Mouse (Mus musculus): Measurements from ENCODE around the gene Golga5. TPM values are rescaled to one million over a fixed set of nuclear protein-coding genes. Genes with fewer than 3 reads are reported as not detected.

Golga5 gene
- polyA plus RNA-seq, 1 experiment: 21.8 TPM

DNA sequence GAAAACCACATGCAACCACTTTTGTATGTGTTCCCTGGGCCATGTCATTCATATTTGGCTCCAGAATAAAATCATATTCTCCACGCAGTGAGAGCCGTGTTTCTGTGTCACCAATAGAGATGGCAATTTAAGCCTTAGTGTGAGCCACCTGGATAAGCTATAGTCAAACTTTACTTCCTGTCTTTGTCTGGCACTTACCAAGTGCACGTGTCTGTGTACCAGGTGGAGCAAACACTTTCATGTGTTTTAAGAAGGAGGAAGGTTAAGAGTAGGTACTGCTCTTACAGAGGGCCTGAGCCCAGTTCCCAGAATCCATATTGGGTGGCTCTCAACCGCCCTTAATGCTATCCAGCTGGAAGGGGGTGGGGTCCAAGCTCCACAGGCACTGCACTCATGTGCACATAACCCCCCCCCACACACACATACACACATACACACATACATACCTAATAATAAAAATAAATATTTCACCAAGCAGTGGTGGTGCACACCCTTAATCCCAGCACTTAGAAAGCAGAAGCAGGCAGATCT is 43.8 kb upstream of the Golga5 start:
- WGBS: 75% methylated on average over 4 of the region's 4 CpGs
- Histone ChIP-seq H3K4me3 (replicated peaks; ENCODE audit: control insufficient read depth, low read depth, low read length) (no peak overlapping the region), H3K4me1 (ENCODE audit: control insufficient read depth, insufficient read depth, low read length) (no peaks in the 10 kb centered on the region; the same call in 1 of the 2 replicates), H3K27ac (ENCODE audit: control insufficient read depth, insufficient read depth, low read depth, low read length, poor library complexity) (no peak overlapping the region)
- no peak for TF ChIP-seq CTCF (IDR thresholded peaks at IDR 0.05; ENCODE audit: control insufficient read depth, insufficient read depth, low read length)
- TF ChIP-seq POLR2A (IDR thresholded peaks at IDR 0.05; ENCODE audit: borderline replicate concordance, control insufficient read depth, low read depth, low read length): no peak

- H3K4me3 ChIP-seq (replicated peaks; ENCODE audit: control insufficient read depth, low read depth, low read length): no peak overlapping the region
- 68% methylated on average over 7 of the region's 7 CpGs for WGBS
- H3K4me1 ChIP-seq (ENCODE audit: control insufficient read depth, insufficient read depth, low read length): no peaks in the 10 kb centered on the region; the same call in 1 of the 2 replicates
- TF ChIP-seq CTCF (IDR thresholded peaks at IDR 0.05; ENCODE audit: control insufficient read depth, insufficient read depth, low read length) (no peak), POLR2A (IDR thresholded peaks at IDR 0.05; ENCODE audit: borderline replicate concordance, control insufficient read depth, low read depth, low read length) (no peak)
- H3K27ac ChIP-seq (ENCODE audit: control insufficient read depth, insufficient read depth, low read depth, low read length, poor library complexity): no peak overlapping the region
Measured at GRCm38 (mm10) chr12:102426285-102426684, 42.6 kb upstream of the Golga5 start.

DNA sequence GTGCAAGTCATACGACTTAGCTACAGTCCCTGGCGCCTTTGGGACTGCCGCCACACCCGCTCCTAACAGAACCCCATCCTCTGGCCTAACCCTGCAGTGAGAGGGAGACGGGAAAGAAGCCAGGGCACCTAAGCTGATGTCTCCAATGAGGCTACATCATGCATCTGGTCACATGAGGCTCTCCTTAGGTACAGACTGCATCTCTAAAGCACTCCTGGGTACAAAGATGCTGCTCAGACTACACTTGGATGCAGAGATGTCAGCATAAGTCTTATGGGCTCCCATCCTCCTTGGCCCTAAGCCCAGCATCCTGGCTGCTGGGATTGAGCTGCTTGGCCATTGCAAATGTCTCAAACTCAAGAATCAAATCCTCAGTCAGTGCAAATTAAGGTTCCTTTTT is 39.3 kb upstream of the Golga5 start:
- TF ChIP-seq CTCF (IDR thresholded peaks at IDR 0.05; ENCODE audit: control insufficient read depth, insufficient read depth, low read length) (no peak), POLR2A (IDR thresholded peaks at IDR 0.05; ENCODE audit: borderline replicate concordance, control insufficient read depth, low read depth, low read length) (no peak)
- H3K4me1 ChIP-seq (ENCODE audit: control insufficient read depth, insufficient read depth, low read length): no peaks in the 10 kb centered on the region; the same call in 1 of the 2 replicates
- 67% methylated on average over 5 of the region's 5 CpGs for WGBS
- H3K27ac ChIP-seq (ENCODE audit: control insufficient read depth, insufficient read depth, low read depth, low read length, poor library complexity): no peak overlapping the region
- H3K4me3 ChIP-seq (replicated peaks; ENCODE audit: control insufficient read depth, low read depth, low read length): no peak overlapping the region

- Histone ChIP-seq H3K4me3 (replicated peaks; ENCODE audit: control insufficient read depth, low read depth, low read length) (no peak overlapping the region), H3K4me1 (ENCODE audit: control insufficient read depth, insufficient read depth, low read length) (no peaks in the 10 kb centered on the region; the same call in 1 of the 2 replicates), H3K27ac (ENCODE audit: control insufficient read depth, insufficient read depth, low read depth, low read length, poor library complexity) (no peak overlapping the region)
- TF ChIP-seq CTCF (IDR thresholded peaks at IDR 0.05; ENCODE audit: control insufficient read depth, insufficient read depth, low read length): no peak
- no peak for TF ChIP-seq POLR2A (IDR thresholded peaks at IDR 0.05; ENCODE audit: borderline replicate concordance, control insufficient read depth, low read depth, low read length)
- WGBS: 56% methylated on average over 4 of the region's 4 CpGs
Measured at GRCm38 (mm10) chr12:102430228-102430627, 38.7 kb upstream of the Golga5 start.

DNA sequence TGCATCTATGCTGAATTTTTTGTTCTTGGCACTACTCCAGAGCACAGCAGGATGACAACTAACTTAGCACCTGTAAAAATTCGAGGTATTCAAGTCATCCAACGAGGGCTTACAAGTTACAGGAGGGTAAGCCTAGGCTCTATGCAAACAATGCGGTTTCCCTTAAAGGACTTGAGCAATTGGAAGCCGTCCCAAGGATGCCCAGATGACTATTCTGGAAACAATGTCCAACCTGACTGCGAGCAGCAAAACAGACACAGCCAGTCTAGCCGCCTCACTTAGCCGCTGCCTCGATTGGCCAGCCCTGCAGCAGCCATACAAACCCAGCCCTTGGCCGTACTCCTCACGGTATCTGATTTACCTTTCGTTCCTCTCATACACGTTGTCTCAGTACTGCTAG is 36.7 kb upstream of the Golga5 start:
- Histone ChIP-seq H3K27ac (ENCODE audit: control insufficient read depth, insufficient read depth, low read depth, low read length, poor library complexity) (no peak overlapping the region), H3K4me1 (ENCODE audit: control insufficient read depth, insufficient read depth, low read length) (no peaks in the 10 kb centered on the region; the same call in 1 of the 2 replicates), H3K4me3 (replicated peaks; ENCODE audit: control insufficient read depth, low read depth, low read length) (no peak overlapping the region)
- WGBS: 87% methylated on average over 12 of the region's 12 CpGs
- TF ChIP-seq CTCF (IDR thresholded peaks at IDR 0.05; ENCODE audit: control insufficient read depth, insufficient read depth, low read length) (no peak), POLR2A (IDR thresholded peaks at IDR 0.05; ENCODE audit: borderline replicate concordance, control insufficient read depth, low read depth, low read length) (no peak)

- H3K27ac ChIP-seq (ENCODE audit: control insufficient read depth, insufficient read depth, low read depth, low read length, poor library complexity): no peak overlapping the region
- no peak for TF ChIP-seq CTCF (IDR thresholded peaks at IDR 0.05; ENCODE audit: control insufficient read depth, insufficient read depth, low read length)
- no peak for TF ChIP-seq POLR2A (IDR thresholded peaks at IDR 0.05; ENCODE audit: borderline replicate concordance, control insufficient read depth, low read depth, low read length)
- H3K4me1 ChIP-seq (ENCODE audit: control insufficient read depth, insufficient read depth, low read length): no peaks in the 10 kb centered on the region; the same call in 1 of the 2 replicates
- 69% methylated on average over 4 of the region's 4 CpGs for WGBS
- H3K4me3 ChIP-seq (replicated peaks; ENCODE audit: control insufficient read depth, low read depth, low read length): no peak overlapping the region
Measured at GRCm38 (mm10) chr12:102434107-102434506, 34.8 kb upstream of the Golga5 start.

- TF ChIP-seq CTCF (IDR thresholded peaks at IDR 0.05; ENCODE audit: control insufficient read depth, insufficient read depth, low read length) (no peak), POLR2A (IDR thresholded peaks at IDR 0.05; ENCODE audit: borderline replicate concordance, control insufficient read depth, low read depth, low read length) (no peak)
- no peak overlapping the region for H3K27ac ChIP-seq (ENCODE audit: control insufficient read depth, insufficient read depth, low read depth, low read length, poor library complexity)
- no peak overlapping the region for H3K4me3 ChIP-seq (replicated peaks; ENCODE audit: control insufficient read depth, low read depth, low read length)
- 75% methylated on average over 10 of the region's 10 CpGs for WGBS
- H3K4me1 ChIP-seq (ENCODE audit: control insufficient read depth, insufficient read depth, low read length): no peaks in the 10 kb centered on the region; the same call in 1 of the 2 replicates
Measured at GRCm38 (mm10) chr12:102436939-102437526, 31.9 kb upstream of the Golga5 start.

GRCm38 (mm10) chr12:102437952-102438351 is 31.0 kb upstream of the Golga5 start:
- no peak for TF ChIP-seq POLR2A (IDR thresholded peaks at IDR 0.05; ENCODE audit: borderline replicate concordance, control insufficient read depth, low read depth, low read length)
- no peak for TF ChIP-seq CTCF (IDR thresholded peaks at IDR 0.05; ENCODE audit: control insufficient read depth, insufficient read depth, low read length)
- Histone ChIP-seq H3K27ac (ENCODE audit: control insufficient read depth, insufficient read depth, low read depth, low read length, poor library complexity) (no peak overlapping the region), H3K4me3 (replicated peaks; ENCODE audit: control insufficient read depth, low read depth, low read length) (no peak overlapping the region), H3K4me1 (ENCODE audit: control insufficient read depth, insufficient read depth, low read length) (no peaks in the 10 kb centered on the region; the same call in 1 of the 2 replicates)
- WGBS: 74% methylated on average over 5 of the region's 5 CpGs
